Mouse (Mus musculus): Measurements from ENCODE around the gene Aspdh. TPM values are rescaled to one million over a fixed set of nuclear protein-coding genes. Genes with fewer than 3 reads are reported as not detected.
A peak's percentile ranks its signal among the peaks of the same experiment; 100 is the strongest.

Gene Aspdh
- 1.5 and 1.7 TPM in 2 replicates for polyA plus RNA-seq (2015; fragmentation: Nextera tagmentation; extraction: Ambion mirVana)

DNA sequence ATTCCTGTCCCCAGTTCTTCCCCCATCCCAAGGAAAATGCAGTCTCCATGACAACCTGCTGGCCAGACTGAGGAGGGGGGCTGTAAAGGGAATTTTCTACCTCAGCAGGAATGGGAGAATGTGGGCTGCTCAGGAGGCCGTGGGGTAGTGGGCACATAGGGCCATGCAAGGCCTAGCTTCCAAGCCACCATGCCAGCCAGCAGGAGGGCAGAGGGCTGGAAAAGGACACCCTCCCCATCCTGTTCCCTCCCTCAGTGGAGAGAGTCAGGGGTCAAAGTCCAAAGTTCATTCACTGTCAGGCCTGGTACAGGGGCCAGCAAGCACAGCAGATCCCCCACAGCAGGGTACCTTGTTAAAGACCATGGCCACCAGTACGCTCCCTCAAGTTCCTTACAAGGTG, at the start of gene Aspdh:
Gene Aspdh (plus strand): TSS at position 281 of the 400 bp plus-strand sequence.
- Histone ChIP-seq H3K4me2 (replicated peaks; ENCODE audit: low read depth) (no peak within 1 kb of the TSS), H3K36me3 (ENCODE audit: control insufficient read depth, insufficient read depth) (no peaks in the 10 kb centered on the region; the same call in 1 of the 2 replicates), H3K4me1 (replicated peaks; ENCODE audit: control insufficient read depth, insufficient read depth, low read length) (peaks cover 9% of the 10 kb centered on the region; the same call in 1 of the 2 replicates), H3K9ac (ENCODE audit: low read depth, low read length) (no peak within 1 kb of the TSS), H3K4me3 (ENCODE audit: low read depth, low read length) (no peak within 1 kb of the TSS), H3K27ac (ENCODE audit: low read depth, low read length) (no peak within 1 kb of the TSS), H3K27me3 (replicated peaks; ENCODE audit: control insufficient read depth, insufficient read depth, low read length) (peaks cover 46% of the 10 kb centered on the region), H3K9me3 (ENCODE audit: control insufficient read depth) (no peaks in the 10 kb centered on the region)
- ATAC-seq, result no peak
- no peak for TF ChIP-seq CTCF (IDR thresholded peaks at IDR 0.05; ENCODE audit: low read depth)
- WGBS, result 52% methylated on average over 2 of the region's 2 CpGs

DNA sequence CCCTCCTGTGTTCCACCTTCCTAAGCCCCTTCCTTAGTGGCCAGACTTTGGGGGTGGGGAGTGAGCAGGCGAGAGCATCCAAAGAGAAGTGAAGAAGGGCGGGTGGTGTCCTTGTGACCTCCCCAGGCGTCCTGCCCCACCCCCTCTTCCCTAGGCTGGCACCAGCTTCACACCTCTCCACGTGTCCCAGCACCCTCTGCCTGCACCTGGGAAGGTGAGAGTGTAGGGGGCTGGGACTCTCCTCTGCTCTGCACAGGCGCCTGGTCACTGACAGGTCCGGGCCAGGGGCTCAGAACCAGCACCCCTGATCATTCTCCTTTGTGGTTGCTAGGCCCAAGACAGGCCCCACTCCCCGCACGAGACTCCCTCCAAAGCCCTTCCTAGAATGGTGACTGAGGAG, 37.5 kb upstream of the Aspdh start:
- H3K9ac ChIP-seq (ENCODE audit: low read depth, low read length), result no peak overlapping the region
- H3K36me3 ChIP-seq (ENCODE audit: control insufficient read depth, insufficient read depth), result no peaks in the 10 kb centered on the region
- no peaks in the 10 kb centered on the region for H3K9me3 ChIP-seq (ENCODE audit: control insufficient read depth)
- peaks cover 32% of the 10 kb centered on the region for H3K27me3 ChIP-seq (replicated peaks; ENCODE audit: control insufficient read depth, insufficient read depth, low read length)
- WGBS, result 12% methylated on average over 8 of the region's 8 CpGs
- no peak for ATAC-seq
- H3K27ac ChIP-seq (ENCODE audit: low read depth, low read length), result no peak overlapping the region
- no peak overlapping the region for H3K4me2 ChIP-seq (replicated peaks; ENCODE audit: low read depth)
- no peaks in the 10 kb centered on the region for H3K4me1 ChIP-seq (replicated peaks; ENCODE audit: control insufficient read depth, insufficient read depth, low read length)
- no peak overlapping the region for H3K4me3 ChIP-seq (ENCODE audit: low read depth, low read length)
- no peak for TF ChIP-seq CTCF (IDR thresholded peaks at IDR 0.05; ENCODE audit: low read depth)

DNA sequence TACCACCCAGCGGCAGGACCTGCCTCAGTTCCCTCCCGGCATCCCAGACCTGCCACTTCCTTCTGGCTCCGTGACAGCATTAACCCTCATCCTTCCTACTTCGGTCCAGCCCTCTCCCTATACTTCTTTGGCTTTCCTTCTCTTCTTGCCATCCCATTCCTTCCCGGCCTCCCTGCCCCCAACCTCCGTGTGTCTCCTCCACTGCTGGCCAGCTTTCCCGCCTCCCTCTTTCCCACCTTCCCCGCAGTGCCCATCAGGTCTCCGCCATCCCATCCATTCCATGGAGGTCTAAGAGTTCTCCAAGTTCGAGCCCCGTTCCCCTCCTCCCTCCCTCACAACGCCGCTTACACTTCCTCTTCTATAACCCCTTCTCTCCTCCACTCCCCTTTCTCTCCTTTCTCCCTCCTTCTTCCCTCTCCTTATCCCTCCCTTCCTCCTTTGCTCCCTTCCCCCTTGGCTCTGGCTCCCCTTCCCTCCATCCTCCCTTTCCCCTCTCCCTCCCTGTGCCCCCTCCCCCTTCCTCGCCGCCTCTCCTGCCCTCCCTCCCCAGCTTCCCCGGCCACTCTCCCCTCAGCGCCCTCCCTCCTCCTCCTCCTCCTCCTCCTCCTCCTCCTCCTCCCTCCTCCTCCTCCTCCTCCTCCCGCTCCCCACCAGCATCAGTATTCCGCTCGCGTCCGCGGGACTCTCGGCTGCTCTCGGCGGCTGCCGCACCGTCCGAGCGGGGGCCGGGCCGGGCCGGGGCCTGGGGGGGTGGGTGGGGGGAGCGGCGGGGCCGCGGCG, 36.8 kb upstream of the Aspdh start:
- peak overlapping the region; percentile 16; the same call in 1 of the 2 replicates for H3K4me3 ChIP-seq (ENCODE audit: low read depth, low read length)
- no peak overlapping the region for H3K27ac ChIP-seq (ENCODE audit: low read depth, low read length)
- H3K4me1 ChIP-seq (replicated peaks; ENCODE audit: control insufficient read depth, insufficient read depth, low read length), result no peaks in the 10 kb centered on the region
- H3K36me3 ChIP-seq (ENCODE audit: control insufficient read depth, insufficient read depth), result no peaks in the 10 kb centered on the region
- no peak for TF ChIP-seq CTCF (IDR thresholded peaks at IDR 0.05; ENCODE audit: low read depth)
- H3K27me3 ChIP-seq (replicated peaks; ENCODE audit: control insufficient read depth, insufficient read depth, low read length), result peaks cover 34% of the 10 kb centered on the region
- no peaks in the 10 kb centered on the region for H3K9me3 ChIP-seq (ENCODE audit: control insufficient read depth)
- ATAC-seq, result no peak
- no peak overlapping the region for H3K9ac ChIP-seq (ENCODE audit: low read depth, low read length)
- H3K4me2 ChIP-seq (replicated peaks; ENCODE audit: low read depth), result peak overlapping the region; percentile 59
- 4% methylated on average over 16 of the region's 38 CpGs for WGBS

DNA sequence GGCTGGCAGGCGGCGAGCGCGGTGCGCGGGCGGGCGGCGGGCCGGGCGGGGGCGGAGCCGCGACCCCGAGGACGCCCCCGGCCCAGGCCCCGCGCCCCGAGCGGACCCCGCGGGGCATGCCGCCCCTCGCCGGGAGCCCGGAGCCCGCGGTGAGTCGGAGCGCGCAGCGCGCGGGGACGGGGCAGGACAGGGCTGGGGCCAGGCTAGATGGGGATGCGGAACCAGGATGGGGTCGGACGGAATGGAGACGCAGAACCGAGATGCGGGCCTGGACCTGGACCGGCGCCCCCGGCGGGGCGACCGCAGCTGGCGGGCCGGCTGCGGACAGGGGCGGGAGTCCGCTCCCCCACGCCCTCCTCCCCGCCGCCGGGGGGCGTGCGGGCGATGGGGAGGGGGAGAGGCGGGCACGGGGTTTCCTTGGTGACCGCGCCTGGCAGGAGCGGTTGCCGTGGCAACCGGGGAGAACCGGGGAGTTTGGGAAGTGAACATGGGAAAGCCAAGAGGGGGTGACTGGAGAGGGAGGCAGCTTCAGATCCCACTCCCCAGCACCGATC, 36.1 kb upstream of the Aspdh start, which contains the start of gene Lrrc4b:
Gene Lrrc4b (plus strand): TSS at position 51 of the 554 bp plus-strand sequence.
- Histone ChIP-seq H3K9ac (ENCODE audit: low read depth, low read length) (peak within 1 kb of the TSS; percentile 37; the same call in 1 of the 2 replicates), H3K27me3 (replicated peaks; ENCODE audit: control insufficient read depth, insufficient read depth, low read length) (peaks cover 34% of the 10 kb centered on the region), H3K9me3 (ENCODE audit: control insufficient read depth) (no peaks in the 10 kb centered on the region), H3K27ac (ENCODE audit: low read depth, low read length) (no peak within 1 kb of the TSS), H3K36me3 (ENCODE audit: control insufficient read depth, insufficient read depth) (no peaks in the 10 kb centered on the region), H3K4me3 (ENCODE audit: low read depth, low read length) (peak within 1 kb of the TSS; percentile 32), H3K4me2 (replicated peaks; ENCODE audit: low read depth) (peak within 1 kb of the TSS; percentile 59), H3K4me1 (replicated peaks; ENCODE audit: control insufficient read depth, insufficient read depth, low read length) (no peaks in the 10 kb centered on the region)
- no peak for ATAC-seq
- WGBS, result 2% methylated on average over 45 of the region's 69 CpGs
- TF ChIP-seq CTCF (IDR thresholded peaks at IDR 0.05; ENCODE audit: low read depth), result no peak

DNA sequence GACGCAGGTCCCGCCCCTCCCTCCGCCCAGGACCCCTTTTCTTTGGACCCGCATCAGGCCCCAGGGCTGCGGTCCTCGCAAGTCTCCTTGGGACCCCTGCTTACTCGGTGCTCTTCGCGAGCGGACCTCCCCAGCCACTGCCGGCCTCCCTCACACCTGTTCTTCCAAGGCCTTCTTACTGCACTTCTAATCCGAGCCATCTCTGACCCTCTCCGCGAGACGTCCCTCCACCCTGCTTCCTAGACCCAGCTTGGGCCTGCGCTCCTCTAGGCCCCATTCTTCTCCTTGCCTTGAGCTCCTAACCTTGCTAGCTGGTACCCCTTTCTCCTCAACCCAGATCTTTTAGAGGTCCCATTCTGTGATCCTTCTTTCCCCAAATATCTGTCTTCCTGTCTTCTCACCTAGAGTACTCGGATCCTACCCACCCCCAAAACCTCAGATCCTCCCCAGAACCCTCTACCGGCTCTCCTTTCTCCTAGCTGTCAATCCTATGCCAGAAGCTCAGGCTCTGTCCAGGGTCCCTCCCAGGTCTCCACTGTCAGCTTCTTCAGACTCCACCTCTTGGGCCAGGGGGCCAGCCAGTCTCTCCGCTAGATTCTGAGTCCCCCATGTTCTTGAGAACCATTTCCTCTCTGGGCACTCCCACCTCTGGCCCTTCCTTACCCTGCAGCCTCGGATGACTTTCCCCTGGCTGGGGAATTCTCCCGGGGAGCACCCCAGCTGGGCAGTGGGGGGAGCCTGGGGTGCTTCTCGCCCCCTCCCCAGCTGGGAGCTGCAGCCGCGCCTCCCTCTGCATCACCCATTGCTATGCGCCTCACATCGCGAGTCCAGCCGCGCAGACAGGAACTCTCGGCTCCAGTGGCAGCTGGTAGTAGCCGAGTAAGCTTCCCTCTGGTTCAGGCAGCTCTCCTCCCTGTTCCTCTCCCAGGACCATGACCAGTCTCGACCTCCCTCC, 35.4 kb upstream of the Aspdh start:
- 5% methylated on average over 29 of the region's 32 CpGs for WGBS
- ATAC-seq, result no peak
- H3K4me1 ChIP-seq (replicated peaks; ENCODE audit: control insufficient read depth, insufficient read depth, low read length), result no peaks in the 10 kb centered on the region
- no peak for TF ChIP-seq CTCF (IDR thresholded peaks at IDR 0.05; ENCODE audit: low read depth)
- H3K4me2 ChIP-seq (replicated peaks; ENCODE audit: low read depth), result peak overlapping the region; percentile 59
- no peak overlapping the region for H3K27ac ChIP-seq (ENCODE audit: low read depth, low read length)
- H3K9me3 ChIP-seq (ENCODE audit: control insufficient read depth), result no peaks in the 10 kb centered on the region
- H3K27me3 ChIP-seq (replicated peaks; ENCODE audit: control insufficient read depth, insufficient read depth, low read length), result peaks cover 34% of the 10 kb centered on the region
- no peaks in the 10 kb centered on the region for H3K36me3 ChIP-seq (ENCODE audit: control insufficient read depth, insufficient read depth)
- peak overlapping the region; percentile 32 for H3K4me3 ChIP-seq (ENCODE audit: low read depth, low read length)
- no peak overlapping the region for H3K9ac ChIP-seq (ENCODE audit: low read depth, low read length)

DNA sequence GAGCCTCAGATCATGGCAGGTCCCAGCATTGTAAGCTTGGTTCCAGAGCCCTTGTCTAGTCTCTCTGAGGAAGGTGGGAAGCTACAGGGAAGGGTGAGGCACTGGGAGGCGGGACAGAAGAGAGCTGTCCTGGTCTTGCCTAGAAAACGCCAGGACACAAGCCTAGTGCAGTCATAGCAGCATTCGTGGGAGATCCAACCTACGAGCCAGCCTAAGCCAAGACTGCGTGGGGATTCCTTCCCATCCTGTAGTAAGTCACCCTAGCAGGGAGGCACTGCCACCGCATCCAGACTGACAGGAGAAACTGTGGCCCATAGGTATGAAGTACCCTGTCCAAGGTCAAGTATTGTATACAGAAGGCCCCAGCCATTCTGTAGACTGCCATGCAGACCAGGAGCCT, 32.6 kb upstream of the Aspdh start:
- no peak for TF ChIP-seq CTCF (IDR thresholded peaks at IDR 0.05; ENCODE audit: low read depth)
- H3K9ac ChIP-seq (ENCODE audit: low read depth, low read length), result no peak overlapping the region
- no peak for ATAC-seq
- H3K27ac ChIP-seq (ENCODE audit: low read depth, low read length), result no peak overlapping the region
- no peak overlapping the region for H3K4me2 ChIP-seq (replicated peaks; ENCODE audit: low read depth)
- WGBS, result 72% methylated on average over 6 of the region's 6 CpGs
- H3K4me1 ChIP-seq (replicated peaks; ENCODE audit: control insufficient read depth, insufficient read depth, low read length), result no peaks in the 10 kb centered on the region
- no peak overlapping the region for H3K4me3 ChIP-seq (ENCODE audit: low read depth, low read length)
- no peaks in the 10 kb centered on the region for H3K36me3 ChIP-seq (ENCODE audit: control insufficient read depth, insufficient read depth)
- peaks cover 33% of the 10 kb centered on the region for H3K27me3 ChIP-seq (replicated peaks; ENCODE audit: control insufficient read depth, insufficient read depth, low read length)
- H3K9me3 ChIP-seq (ENCODE audit: control insufficient read depth), result no peaks in the 10 kb centered on the region
